Mouse (Mus musculus) hematopoietic multipotent progenitor cell, adult 10-12 weeks (in vitro differentiated cells): ENCODE measurements around the gene Gng12. TPM values are rescaled to one million over a fixed set of nuclear protein-coding genes. Genes with fewer than 3 reads are reported as not detected.

Experiments used
- polyA plus RNA-seq: library from polyadenylated mRNA; stranded (reverse); fragments of >175 nt; gene quantifications from 2 replicates; pipeline ENCODE4 v1.2.3, GENCODE M21; 2012; ENCODE audit warnings: low replicate concordance

The Gng12 gene
- 7.7 and 7.9 TPM in 2 replicates for polyA plus RNA-seq

GRCm38 (mm10) chr6:66896119-66896920, at the start of gene Gng12:
Gene Gng12 (plus strand): TSS chr6:66896397.

GRCm38 (mm10) chr6:67036837-67037628, 140.8 kb downstream of the Gng12 start, which contains the start of gene Gadd45a:
Gene Gadd45a (minus strand): TSS chr6:67037457.

Other genes with a start within 250 kb of the Gng12 start
- not detected in 2 replicates for gene Vmn1r35, start 210.5 kb upstream of the Gng12 start, polyA plus RNA-seq
- not detected in 2 replicates for gene Vmn1r36, start 177.2 kb upstream of the Gng12 start, polyA plus RNA-seq
- not detected in 2 replicates for gene Vmn1r37, start 167.0 kb upstream of the Gng12 start, polyA plus RNA-seq
- not detected in 2 replicates for gene Vmn1r38, start 113.8 kb upstream of the Gng12 start, polyA plus RNA-seq
- 0.12 TPM in 1 of 2 replicates, not detected in the other for gene Vmn1r39, start 85.8 kb upstream of the Gng12 start, polyA plus RNA-seq
- gene Gadd45a, start 141.1 kb downstream of the Gng12 start, polyA plus RNA-seq, result 55.6 and 76.6 TPM in 2 replicates